Mouse (Mus musculus) kidney, postnatal 14 days (tissue): Measurements from ENCODE around the gene Eif4e2.
A peak's percentile ranks its signal among the peaks of the same experiment; 100 is the strongest.

ENCODE experiments used
- DNase-seq: peaks from one replicate; pipeline ENCODE4 v3.0.0; 2022; ENCODE audit warnings: mixed read lengths

Gene Eif4e2

DNA sequence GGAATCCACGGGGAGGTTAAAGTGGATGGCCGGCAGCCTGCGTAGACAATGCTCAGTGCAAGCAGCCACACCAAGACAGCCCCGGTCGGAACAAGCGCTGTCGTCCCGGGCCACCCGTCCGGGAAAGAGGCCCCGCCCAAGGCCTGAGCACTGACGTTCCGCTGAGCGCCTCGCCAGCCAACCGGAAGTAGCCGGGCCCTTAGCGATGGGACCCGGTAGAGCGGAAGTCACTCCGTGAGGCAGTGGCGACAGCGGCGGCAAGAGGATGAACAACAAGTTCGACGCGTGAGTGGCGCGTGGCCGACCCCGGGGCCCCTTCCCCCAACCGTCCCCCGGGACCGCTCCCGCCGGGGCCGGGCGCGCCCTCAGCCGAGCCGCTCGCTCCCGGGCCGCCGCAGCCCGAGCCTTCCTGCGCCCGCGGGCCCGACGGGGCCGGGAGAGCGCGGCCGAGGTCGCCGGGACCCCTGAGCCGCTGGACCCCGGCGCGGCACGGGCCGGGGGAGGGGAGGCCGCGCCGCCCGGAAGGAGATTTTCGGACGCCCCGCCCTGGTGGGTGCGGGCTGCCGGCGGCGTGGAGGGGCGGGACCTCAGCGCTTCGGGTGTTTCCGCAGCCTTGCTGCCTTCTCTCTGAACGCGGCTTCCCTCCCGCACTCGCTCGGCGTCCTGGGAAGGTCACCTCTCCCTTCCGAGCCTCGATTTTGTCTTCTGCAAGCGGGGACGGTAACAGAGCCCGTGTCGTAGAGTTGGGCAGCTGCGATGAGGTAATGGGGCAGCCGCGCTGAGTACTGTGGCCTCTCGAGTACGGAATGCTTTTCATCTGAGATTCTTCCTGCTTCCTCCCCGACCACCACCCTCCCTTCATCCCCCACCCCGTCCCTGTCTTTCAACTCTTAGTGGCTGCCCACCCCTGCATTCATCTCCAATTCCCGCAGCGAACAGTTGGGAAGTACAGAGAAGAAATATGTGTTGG is at the start of gene Eif4e2:
Gene Eif4e2, plus strand, starts transcription at position 180 of the 970 bp plus-strand sequence.
- peak; percentile 96 for DNase-seq

- DNase-seq = no peak
Observed at GRCm38 (mm10) chr1:87164164-87164795, 49.4 kb upstream of the Eif4e2 start.

DNA sequence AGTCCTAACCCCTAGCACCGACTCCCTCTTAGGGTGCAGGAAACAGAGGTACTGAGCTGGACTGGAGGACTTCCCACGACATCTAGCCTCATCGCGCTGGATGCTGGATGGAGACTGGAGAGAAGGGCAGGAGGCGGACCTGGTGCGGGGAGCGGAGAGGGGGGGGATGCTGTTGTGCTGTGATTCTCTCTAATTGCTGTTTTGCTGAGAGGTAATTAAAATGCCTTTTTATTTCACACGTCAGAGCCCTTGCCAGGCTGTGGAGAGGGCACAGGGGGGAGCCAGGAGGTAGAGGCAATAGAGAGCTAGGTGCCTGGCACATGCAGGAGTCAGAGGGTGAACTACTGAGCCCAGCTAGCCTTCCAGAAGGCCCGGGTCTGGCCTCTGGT is 48.9 kb upstream of the Eif4e2 start:
- no peak for DNase-seq

DNA sequence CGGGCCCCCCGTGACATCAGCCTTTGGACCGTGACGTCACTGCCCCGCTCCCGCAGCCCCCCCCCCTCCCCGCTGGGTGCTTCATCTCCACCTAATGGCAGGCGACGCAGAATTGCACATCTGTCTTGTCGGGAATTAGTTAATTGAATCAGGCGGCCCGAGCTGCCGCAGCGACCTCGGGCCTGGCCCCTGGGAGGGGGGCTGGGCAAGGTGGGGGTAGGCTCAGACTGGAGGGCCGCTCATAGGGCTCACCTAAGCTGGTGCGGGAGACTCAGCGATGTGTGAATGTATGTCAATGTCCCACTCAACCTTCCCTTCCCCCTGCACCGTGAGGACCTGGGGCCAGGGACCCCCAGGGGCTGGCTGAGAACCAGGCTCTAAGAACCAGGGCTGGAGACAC is 43.3 kb upstream of the Eif4e2 start:
- DNase-seq = no peak

- DNase-seq = no peak
Observed at GRCm38 (mm10) chr1:87171312-87171711, 42.4 kb upstream of the Eif4e2 start.

DNA sequence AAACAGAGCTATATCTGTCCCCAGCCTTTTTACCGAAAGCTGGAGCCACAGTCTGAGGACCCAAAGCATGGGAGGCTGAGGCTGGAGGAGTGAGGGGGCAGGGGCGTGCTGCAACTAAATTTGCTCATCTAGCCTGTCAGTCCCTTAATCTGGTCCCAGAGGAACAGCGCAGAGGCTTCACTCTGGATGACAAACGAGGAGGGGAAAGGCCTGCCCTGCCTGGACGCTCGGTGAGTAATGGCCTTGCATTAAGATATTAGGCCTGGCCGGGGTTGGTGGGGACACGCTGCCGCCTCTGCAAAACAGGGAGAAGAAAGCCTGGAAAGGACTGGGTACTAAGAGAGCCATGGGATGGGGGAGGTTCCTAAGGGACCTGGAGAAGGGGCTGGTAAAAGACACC is 41.4 kb upstream of the Eif4e2 start:
- DNase-seq = no peak

- peak; percentile 79 for DNase-seq
Observed at GRCm38 (mm10) chr1:87174006-87174955, 39.4 kb upstream of the Eif4e2 start.

DNA sequence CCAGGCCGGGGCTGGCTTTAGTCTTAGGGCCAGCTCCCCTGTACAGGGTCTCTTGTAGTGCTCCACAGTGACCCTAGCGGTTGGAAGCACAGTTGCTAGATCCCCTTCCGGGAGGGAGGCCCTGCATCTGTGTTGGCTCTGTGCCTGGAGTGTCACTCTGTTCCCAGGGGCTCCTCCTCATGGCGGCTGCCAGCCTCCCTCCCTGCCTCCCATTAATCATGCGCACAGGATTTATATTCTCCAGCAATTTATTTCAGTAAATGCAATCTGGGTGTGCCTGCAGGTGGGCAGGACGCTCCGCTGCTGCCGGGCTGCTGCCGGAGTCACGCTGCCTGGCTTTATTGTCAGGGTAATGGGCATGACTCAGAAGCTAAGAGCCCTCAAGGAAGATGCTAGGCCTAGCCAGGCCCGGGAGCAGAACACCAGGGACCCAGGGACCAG is 37.8 kb upstream of the Eif4e2 start:
- DNase-seq = peak; percentile 66

DNA sequence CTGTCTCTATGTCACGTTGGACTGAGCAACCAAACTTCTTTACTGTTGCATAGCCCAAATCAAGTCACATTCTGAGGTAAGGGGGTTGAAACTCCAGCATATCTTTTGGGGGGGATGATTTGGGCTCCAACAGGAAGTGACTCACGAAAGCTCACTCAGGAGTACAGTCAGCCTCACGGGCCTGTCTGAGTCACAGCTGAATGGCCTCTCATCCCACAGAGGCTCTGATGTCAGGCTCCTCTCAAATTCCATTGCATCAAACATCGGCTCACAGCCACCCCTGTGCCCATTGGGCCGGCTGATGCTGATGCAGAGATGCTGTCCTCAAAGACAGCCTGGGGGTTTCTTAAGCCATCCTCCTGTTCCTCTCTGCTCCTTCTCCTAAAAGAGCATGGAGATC is 32.8 kb upstream of the Eif4e2 start:
- no peak for DNase-seq

GRCm38 (mm10) chr1:87183013-87183412 is 30.7 kb upstream of the Eif4e2 start, which contains the start of gene Prss56:
Gene Prss56, plus strand, starts transcription at chr1:87183313.
- no peak for DNase-seq

- no peak for DNase-seq
Observed at GRCm38 (mm10) chr1:87183998-87184750, 29.5 kb upstream of the Eif4e2 start.

DNA sequence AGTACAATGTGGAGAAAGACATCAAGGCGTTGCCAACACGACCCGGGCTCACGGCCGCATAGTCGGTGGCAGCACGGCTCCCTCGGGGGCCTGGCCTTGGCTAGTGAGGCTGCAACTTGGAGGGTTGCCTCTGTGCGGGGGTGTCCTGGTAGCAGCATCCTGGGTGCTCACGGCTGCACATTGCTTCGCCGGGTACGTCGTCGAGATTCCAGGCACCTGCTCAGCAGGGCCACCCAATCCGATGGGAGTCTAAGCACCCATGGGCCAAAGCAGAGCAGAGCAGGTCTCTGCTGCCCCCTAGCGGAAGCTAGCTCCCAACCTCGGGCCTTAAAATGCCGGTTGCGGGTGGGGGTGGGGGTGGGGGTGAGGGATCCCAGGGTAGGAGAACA is 29.0 kb upstream of the Eif4e2 start:
- peak; percentile 78 for DNase-seq

GRCm38 (mm10) chr1:87185526-87185925 is 28.2 kb upstream of the Eif4e2 start:
- DNase-seq = no peak

- no peak for DNase-seq
Observed at GRCm38 (mm10) chr1:87186261-87187036, 27.3 kb upstream of the Eif4e2 start.

GRCm38 (mm10) chr1:87187037-87187355 is 26.7 kb upstream of the Eif4e2 start:
- DNase-seq = peak; percentile 75

DNA sequence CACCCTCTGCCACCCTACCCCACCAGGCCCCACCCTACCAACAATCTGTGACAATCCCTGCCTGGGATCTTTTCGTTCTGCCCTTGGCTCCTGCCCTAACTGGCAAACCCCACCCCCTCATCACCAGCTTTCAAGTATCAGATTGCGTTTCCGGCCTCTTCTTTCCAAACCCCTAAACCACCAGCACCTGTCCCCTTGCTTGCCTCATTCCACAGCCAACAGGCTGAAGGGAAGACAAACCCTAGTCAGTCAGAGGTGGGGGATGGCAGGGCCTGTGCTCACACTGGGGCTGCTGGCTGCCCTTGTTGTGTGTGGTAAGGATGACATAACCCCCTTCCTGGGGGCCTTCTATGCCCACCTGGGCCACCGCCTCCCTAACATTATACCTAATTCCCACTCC is 23.3 kb upstream of the Eif4e2 start, which contains the start of gene Chrnd:
Gene Chrnd, plus strand, starts transcription at position 179 of the 400 bp plus-strand sequence.
- no peak for DNase-seq

GRCm38 (mm10) chr1:87197296-87197695 is 16.4 kb upstream of the Eif4e2 start:
- DNase-seq = no peak

DNA sequence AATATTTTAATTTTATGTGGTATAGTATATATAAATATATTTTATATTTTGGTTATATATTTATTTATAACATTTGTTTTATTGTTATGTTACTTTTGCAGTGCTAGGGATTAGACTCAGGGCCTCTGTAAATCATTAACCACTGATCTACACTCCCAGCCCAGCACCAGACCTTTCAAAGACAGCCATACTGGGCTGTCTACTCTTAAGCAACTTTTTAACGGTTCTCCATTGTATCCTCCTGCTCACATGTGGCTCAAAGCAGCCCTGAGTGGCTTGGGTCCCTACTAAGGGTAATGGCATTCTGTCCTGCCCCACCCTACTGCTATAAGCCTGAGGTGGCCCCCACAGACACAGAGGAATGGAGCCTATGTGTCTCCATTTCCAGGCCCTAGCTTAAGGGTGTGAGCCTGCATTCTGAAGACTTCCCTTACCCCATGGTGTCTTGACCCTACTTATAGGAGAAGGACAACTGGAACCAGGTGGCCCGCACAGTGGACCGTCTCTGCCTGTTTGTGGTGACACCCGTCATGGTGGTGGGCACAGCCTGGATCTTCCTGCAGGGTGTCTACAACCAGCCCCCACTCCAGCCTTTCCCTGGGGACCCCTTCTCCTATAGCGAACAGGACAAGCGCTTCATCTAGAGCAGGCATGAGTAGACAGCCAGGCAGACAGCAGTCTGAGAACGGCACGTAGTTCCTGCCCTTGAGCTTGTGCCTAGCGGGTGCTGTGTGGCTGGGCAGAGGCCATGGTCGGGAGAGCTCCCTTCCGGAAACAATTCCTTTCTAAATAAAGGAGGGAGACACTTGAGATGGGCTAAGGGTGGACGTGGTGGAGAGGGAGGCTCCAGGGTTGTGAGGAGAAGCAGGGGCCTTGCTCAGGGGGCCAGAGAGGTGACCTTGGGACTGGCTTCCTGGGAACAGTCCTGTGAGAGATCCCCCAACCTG is 15.3 kb upstream of the Eif4e2 start:
- DNase-seq = no peak

DNA sequence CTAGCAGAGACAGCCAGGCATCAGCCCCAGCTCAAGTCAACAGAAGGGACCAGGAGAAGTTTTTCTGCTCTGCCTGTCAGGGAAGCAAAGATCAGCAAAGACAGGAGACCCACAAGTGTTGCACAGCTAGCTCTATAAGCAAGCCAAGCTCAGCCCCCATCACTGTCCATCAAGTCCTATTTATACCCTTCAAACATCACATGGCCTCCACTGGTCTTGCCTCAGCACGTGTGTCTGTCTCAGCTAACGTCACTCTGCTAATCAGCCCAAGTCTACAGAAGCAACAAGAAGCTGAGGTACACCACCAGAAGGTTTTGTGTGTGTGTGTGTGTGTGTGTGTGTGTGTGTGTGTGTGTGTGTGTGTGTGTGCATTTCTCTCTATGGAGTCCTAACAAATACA is 12.9 kb upstream of the Eif4e2 start:
- DNase-seq = no peak

GRCm38 (mm10) chr1:87201848-87202247 is 11.9 kb upstream of the Eif4e2 start:
- DNase-seq = no peak
